Mouse (Mus musculus) MN1 (cell line): Measurements from ENCODE around the gene 2310050C09Rik.

Source experiments
- DNase-seq: peaks from one replicate; pipeline ENCODE4 v3.0.0-alpha.2; 2016; ENCODE audit warnings: low spot score

Gene 2310050C09Rik

DNA sequence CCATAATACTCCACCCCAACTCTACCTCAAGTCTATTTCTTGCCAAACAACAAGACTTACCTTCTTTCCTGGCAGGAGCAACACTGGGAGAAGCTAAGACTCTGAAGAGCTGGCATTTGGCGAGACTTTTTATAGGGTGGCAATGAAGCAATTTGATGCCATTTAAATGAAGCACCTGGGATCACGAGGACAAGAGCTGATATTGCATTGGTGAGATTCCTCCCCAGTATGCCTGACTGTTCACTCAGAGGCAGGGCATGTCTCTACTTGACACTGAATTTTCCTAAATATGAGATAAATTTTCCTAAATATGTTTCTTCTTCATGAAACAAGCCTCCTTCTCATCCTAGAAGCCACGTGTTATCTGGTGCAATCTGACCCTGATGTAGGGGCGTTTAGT, at the start of gene 2310050C09Rik:
Gene 2310050C09Rik, minus strand, starts transcription at position 101 of the 400 bp plus-strand sequence.
- DNase-seq, result no peak

- DNase-seq, result no peak
Observed at GRCm38 (mm10) chr3:92907571-92907970, 37.6 kb upstream of the 2310050C09Rik start.

- DNase-seq, result no peak
Observed at GRCm38 (mm10) chr3:92905182-92905581, 35.2 kb upstream of the 2310050C09Rik start.

- DNase-seq, result no peak
Observed at GRCm38 (mm10) chr3:92903640-92904039, 33.6 kb upstream of the 2310050C09Rik start.

GRCm38 (mm10) chr3:92902992-92903391, 33.0 kb upstream of the 2310050C09Rik start:
- DNase-seq, result no peak

GRCm38 (mm10) chr3:92894489-92894888, 24.5 kb upstream of the 2310050C09Rik start:
- DNase-seq, result no peak

DNA sequence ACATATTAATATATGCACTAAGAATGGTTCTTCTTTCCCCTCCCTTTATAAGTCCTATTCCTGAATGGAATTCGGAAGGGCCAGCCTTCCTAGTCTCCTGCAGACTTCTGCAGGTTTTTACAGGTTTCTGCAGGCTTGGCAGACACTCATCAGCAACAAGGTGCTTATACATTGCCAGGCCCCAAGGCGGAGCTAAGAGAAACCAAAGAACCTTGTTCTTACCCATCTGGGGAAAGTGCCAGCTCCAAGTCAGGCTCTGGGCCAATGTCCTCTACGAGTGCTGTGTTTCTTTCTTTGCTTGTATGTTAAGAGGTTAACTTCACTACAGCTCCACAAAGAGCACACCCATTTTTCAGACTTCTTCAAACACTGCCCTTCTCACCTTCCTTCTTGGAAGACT, 24.0 kb upstream of the 2310050C09Rik start:
- DNase-seq, result no peak

DNA sequence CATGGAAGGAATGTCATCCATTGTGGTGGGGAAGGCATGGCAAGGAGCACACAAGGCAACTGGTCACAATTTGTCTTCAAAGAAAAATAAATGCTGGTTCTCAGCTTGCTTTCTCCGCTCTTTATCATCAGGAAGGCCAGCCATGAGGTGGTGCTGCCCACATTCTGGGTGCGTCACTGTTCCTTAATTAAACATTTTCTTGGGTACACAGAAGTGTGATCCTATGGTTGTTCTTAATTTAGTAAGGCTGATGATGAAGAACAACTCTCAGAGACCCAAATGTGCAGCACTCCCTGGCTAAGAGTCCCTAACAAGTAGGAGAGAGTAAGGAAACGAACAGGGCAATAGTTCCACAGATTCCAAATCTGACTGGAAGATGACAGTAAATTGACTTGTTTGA, 4.2 kb upstream of the 2310050C09Rik start:
- no peak for DNase-seq

- no peak for DNase-seq
Observed at GRCm38 (mm10) chr3:92851186-92851585, 18.8 kb downstream of the 2310050C09Rik start, which contains the start of gene Lce1l. TSS of gene Lce1l (minus strand) at chr3:92851286.

- DNase-seq, result no peak
Observed at GRCm38 (mm10) chr3:92827108-92827507, 42.9 kb downstream of the 2310050C09Rik start, which contains the start of gene Kprp. TSS of gene Kprp (minus strand) at chr3:92827247.

- DNase-seq, result no peak
Observed at GRCm38 (mm10) chr3:92825808-92826207, 44.2 kb downstream of the 2310050C09Rik start.
